Mouse (Mus musculus) v-Abl transformed pro-B cells (cell line): Measurements from ENCODE around the gene Mob1a.

Experiments
- in situ Hi-C, 2 experiments: fragments of 400-800 bp; cut with MboI; formaldehyde crosslinking; loops; one replicate each; pipeline ENCODE4 v1.15.1; 2025; ENCODE audit not compliant: unreplicated experiment in 2 of 2

The Mob1a gene

DNA sequence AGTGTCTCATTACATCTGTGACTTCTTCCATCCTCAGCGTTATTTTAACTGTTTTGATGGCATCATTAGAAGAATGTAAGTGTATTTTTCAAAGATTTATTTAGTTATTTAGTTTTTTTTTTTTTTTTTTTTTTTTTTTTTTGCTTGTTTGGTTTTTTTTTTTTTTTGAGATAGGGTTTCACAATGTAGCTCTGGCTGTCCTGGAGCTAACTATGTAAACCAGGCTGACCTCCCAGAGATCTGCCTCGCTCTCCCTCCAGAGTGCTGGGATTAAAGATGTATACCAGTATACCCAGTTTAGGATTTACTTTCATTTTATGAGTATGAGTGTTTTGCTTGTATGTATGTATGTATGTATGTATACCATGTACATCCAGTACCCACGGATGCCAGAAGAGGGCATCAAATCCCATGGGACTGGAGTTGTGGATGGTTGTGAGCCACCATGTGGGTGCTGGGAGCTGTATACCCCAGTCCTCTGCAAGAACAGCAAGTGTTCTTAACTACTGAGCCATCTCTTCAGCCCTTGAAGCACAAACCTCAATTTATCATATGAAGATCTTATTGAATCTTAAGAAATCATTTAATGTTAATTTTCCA is 1.9 kb downstream of the Mob1a start:
- in situ Hi-C loops = loop anchor here (10.0 to 25.0 kb wide), 2 partner anchors 223 to 635 kb away; partner anchors contain the start of genes Ccdc142 (in 1 of the 2), Gm42688 (in 1 of the 2) and Mrpl53 (in 1 of the 2)

DNA sequence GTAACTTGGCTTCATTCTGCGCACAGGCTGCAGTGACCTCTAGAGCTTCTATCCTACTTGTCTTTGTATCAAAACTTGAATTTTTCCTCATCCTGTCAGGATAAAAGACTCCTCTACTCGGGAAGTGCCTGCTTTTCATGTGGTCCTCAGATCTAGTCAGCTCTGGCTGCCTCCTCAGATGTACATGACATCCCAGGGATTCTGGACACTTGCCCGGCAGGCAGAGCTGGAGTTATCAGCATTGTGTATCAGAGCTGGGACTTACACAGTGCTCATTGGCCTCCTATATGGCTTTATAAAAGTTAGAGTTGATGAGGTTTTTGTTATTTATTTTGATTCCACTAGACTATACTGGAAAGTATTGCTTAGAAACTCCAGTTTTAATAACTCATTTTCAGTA is 15.6 kb downstream of the Mob1a start:
- in situ Hi-C loops = loop anchor here in 1 of 2 experiments (25.0 kb wide), 1 partner anchor 621 kb away; no protein-coding TSS in a partner anchor

DNA sequence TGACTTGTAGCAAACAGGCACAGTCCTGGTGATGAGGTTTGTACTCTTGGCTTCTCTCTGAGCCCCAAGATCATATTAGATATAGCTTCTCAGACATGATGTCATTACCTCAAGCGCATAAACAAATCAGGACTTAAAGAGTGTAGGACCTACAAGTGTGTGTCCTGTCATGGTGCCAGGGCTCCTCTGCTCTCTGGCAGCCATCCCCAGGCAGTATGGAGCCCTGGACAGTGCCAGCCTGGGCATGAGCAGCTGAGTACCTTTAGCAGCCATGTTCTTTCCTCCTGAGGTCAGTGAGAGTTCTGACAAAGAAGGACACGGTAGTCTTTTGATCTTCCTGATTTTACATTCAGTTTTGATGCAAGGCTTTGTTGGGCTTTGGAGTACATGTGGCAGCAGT is 17.1 kb downstream of the Mob1a start:
- in situ Hi-C loops = loop anchor here in 1 of 2 experiments (25.0 kb wide), 1 partner anchor 619 kb away; no protein-coding TSS in a partner anchor

DNA sequence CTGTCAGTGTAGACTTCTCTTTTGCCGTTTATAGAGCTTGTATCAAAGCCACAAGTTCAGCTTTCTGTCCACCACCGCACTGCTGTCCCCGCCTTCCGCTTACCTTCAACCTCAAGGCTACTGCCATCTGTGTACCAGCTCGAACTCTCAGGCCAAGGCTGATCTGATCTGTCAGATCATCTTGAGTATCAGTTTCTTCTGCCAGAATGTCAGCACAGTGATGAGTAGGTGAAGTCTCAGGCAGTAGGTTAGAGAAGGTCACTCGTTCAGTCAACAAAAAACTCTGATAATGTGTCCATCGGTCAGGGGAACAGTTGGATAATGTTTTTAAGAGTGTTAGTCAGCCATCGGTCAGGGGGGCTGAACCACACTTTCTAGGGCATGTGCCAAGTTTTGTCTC is 19.5 kb downstream of the Mob1a start:
- in situ Hi-C loops = loop anchor here in 1 of 2 experiments (25.0 kb wide), 1 partner anchor 617 kb away; no protein-coding TSS in a partner anchor

DNA sequence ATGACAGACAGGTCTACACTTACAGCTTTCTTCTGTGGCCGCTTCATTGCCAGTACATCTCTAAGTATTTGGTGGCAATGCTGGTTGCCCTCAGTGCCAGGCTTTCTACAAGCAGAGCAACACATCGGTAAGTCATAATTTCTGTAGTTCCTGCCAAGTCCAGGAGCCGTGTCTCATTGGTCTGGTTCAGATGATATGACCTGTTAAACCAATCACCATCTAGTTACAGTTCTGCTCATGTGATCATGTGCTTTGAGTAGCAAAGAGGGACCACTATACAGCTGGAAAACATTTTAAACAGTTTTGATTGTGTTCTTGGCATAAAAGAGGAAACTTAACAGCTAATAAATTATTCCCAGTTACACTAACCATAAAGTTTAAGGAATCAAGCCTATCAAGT is 22.1 kb downstream of the Mob1a start:
- in situ Hi-C loops = loop anchor here in 1 of 2 experiments (25.0 kb wide), 1 partner anchor 614 kb away; no protein-coding TSS in a partner anchor

DNA sequence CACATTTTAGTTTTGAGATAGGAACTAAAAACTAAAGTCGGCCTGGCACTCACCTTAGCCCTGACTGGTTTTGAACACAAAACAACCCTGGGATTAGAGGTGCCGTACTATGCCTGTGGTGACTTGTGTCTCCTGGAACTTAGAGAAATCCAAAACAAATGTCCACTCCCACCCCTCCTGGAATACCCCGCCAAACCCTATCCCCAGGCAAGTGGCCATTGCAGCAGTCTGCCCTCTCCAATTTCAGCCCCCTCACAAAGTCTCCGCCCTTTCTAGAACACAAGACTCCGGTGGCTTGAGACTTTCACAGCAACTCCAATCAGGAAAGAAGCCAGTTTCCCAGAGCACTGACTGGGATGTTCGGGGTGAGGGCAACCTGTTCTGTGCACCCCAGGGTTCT is 23.1 kb downstream of the Mob1a start, which contains the start of gene Bola3:
TSS of gene Bola3 (plus strand) at position 275 of the 400 bp plus-strand sequence.
- in situ Hi-C loops = loop anchor here in 1 of 2 experiments (25.0 kb wide), 1 partner anchor 613 kb away; no protein-coding TSS in a partner anchor

DNA sequence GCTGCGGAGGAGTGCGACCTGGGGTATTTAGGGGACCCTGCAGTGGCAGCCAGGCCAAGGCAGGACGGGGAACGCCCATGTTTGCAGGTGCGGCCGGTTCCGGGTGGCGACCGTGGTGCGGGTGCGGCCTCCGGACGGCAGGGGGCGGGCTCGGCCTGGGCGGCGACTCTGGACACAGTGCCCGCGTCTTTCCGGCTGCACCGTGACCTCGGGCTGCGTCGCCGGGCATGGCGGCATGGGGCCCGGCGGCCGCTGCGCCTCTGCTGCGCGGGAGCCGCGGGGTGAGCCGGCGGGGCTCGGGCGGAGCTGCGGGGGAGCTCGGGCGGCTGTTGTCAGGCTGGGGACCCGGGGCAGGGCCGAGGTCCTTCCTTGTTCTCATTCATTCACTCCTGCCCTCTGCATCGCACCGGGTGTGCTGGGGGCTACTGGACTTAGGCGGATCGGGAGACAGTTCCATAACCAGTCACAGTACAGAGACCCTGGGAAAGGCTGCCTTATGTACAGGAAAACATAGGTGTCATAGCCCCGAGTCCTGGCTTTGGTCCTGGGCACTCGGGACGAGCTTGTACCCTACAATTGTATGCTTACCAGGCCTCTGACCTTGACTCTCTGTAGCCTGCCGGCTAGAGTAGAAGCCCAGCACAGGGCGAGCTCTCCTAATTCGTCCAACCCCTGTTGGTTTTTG is 23.6 kb downstream of the Mob1a start:
- in situ Hi-C loops = loop anchor here in 1 of 2 experiments (25.0 kb wide), 1 partner anchor 613 kb away; no protein-coding TSS in a partner anchor

DNA sequence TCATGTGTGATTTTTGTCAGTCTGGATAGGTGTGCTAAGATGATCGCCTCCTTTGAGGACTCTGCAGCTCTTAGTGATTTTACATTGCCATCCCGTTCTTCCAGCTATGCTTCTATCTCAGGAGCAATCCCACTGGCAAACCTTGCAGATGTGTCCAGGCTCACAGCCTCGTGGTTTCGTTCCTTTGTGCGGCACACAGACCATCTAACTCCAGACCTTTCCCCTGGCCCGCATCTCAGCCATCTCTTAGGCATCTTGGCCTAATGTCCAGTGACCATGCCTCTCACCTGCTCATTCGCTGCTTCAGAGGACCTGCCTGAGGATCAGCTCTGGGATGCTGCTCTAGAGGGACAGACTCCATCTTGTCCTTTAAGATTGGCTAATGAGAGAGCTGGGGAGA is 24.4 kb downstream of the Mob1a start:
- in situ Hi-C loops = loop anchor here (5.0 kb wide), 2 partner anchors 322 to 327 kb away; partner anchors contain the start of gene Cd207 (in 1 of the 2)

DNA sequence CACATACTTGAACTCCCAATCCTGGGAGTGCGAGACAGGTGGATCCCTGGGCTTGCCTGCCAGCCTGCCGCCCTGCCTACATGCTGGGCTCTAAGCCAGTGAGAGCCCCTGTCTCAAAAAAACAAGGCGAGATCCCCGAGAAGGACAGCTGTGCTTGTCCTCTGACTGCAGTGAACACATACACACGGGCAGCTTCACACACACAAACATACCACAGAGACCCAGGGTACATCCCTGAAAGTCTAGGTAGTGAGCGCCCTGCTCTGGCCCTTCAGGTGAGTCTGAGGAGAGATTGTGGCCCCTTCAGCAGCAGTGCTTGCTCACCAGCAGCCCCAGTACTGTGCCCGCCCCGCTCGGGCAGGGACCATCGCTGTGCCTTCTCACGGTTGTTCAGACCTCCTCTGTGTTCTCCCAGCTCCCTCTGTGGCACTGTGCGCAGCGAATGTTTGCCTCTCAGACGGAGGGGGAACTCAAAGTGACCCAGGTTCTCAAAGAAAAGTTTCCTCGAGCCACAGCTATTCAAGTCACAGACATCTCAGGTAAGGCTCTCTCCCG is 25.1 kb downstream of the Mob1a start:
- in situ Hi-C loops = loop anchor here (5.0 kb wide), 2 partner anchors 321 to 326 kb away; partner anchors contain the start of gene Cd207 (in 1 of the 2)

DNA sequence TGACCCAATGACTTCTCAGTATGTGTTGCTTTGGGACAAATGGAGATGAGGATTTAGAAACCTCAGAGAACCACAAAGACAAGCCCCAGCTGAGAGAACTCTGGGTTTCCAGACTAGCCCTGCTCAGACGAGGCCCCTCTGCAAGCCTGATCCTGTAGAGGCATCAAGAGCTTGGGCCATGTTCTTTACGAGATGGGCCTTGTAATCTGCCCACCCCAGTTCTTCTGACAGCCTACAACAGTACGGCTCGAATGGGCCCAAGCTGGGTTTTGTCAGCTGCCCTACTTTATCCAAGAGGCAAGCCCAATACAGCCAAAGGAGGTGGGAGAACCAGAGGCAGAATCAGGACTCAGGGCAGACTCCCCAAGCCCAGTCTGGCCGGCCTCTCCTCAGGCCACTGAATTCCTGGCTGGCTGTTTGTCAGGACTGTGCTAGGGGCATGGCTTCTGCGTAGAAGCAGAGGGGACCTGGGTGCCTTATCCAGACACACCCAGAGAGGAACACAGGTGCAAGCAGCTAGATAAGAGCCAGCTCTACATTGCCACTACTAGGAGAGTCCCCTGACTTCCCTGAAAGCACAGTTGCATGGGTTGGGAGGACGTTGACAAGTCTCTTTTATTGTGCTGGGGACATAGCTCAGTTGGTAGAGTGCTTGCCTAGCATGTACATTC is 25.8 kb downstream of the Mob1a start:
- in situ Hi-C loops = loop anchor here (5.0 kb wide), 2 partner anchors 321 to 326 kb away; partner anchors contain the start of gene Cd207 (in 1 of the 2)

DNA sequence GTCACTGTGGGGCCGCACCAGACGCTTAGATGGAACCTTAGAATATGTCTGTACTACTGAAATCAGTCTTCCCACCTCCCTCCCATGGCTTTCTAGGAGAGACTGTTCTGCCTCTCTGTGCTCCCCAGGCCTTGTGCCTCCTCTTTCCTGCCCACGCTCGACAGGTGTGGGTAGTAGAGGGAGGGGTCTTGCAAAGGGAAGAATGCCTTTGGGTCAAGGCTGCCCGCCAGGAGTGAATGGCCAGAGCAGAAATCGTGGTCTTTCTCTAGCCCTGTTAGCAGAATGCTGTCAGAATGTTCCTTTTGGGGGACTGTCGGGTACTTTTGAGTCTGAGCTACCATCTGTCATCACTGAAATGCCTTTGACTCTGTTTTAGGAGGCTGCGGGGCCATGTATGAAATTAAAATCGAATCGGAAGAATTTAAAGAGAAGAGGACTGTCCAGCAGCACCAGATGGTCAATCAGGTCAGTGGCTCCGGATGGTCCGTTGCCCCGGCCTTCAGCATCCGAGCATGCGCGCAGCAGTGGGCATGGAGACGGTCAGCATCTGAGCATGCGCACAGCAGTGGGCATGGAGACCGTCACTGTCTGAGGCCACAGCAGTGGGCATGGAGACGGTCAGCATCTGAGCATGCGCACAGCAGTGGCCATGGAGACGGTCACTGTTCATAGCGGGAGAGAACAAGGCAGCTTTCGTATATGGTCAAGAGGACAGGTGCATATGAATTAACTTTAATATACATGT is 27.0 kb downstream of the Mob1a start:
- in situ Hi-C loops = loop anchor here (5.0 kb wide), 2 partner anchors 319 to 324 kb away; partner anchors contain the start of gene Cd207 (in 1 of the 2)

DNA sequence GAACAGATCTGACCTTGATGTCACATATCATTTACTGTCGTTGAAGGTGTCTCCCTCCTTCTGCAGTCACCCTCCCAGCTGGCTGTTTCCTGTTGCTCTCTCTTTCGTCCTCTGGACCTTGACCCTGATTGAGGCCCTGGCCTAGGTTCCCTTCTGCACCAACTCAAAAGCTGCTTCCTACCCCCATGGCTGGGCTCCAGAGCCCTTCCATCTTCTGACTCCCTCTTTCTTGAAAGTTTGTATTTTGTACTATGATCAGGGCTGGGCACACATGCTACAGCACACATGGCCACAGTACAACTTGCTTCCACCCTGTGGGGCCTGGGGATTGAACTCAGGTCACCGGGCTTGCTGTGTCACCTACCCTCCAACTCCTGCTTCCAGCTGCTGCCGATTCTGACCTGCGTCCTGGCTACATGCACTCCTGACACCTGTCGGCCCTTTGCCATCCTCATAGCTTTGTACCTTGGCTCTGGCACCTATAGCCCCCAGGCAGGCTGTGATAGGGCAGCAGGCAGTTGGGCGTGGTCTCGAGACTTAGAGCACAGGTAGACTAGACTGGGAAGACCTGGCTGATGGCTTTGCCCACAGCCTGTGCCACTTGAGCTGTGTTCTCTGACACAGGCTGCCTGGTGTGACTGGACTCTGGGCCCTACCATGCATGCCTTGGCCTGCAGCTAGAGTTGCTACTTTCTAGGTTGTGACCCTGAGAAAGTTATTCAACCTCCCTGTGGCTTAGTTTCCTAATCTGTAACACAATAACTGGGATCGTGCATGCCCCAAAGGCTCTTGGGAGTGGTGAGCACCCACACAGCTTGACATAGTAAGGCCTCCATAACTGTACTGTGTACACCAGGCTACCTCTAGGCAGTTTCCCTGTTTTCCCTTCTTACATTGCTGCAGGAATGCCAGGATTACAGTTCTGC is 29.3 kb downstream of the Mob1a start:
- in situ Hi-C loops = loop anchor here (5.0 kb wide), 3 partner anchors 157 to 322 kb away; partner anchors contain the start of gene Cd207 (in 1 of the 2)

DNA sequence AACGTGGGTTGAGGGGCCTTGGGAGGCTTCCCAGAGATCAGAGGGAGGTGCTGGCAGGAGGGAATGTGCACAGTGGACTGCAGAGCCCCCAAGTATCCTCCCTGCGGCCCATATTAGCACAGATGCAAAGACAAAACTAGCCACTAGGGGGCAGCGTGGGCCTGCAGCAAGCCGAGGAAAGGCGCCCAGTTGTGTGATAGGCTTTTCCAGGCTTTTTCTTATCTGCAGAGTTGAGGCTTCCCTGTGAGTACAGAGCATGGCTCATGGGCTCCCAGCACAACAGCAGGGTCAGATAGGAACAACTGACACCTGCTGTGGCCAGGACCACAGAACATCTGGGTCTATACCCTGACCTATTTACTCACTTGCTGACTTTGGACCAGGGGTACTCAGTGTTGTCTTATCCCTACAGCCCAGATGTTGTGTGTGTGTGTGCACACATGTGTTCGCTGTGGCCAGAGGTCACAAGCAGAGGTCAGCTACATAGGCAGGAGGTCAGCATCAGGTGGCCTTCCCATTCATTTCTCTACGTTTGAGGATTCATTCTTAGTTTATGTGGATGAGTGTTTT is 30.8 kb downstream of the Mob1a start:
- in situ Hi-C loops = loop anchor here (5.0 kb wide), 1 partner anchor 156 kb away; no protein-coding TSS in a partner anchor

DNA sequence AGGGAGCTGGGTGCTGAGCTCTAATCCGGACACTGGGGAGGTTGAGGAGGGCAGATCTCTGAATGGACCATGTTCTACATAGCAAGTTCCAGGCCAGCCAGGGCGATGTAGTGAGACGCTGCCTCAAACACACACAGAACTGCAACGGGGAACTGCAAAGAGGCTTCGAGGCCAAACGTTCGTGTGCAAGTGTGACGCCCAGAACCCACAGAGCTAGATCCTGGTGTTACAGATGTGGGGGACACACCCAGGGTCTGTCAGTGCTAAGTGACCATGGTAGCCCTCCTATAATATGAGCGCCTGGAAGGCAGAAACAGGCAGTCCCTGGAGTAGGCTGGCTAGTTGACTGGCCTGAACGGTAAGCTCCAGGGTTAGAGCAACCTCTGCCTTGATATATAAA is 31.6 kb downstream of the Mob1a start:
- in situ Hi-C loops = loop anchor here (5.0 kb wide), 1 partner anchor 155 kb away; no protein-coding TSS in a partner anchor

DNA sequence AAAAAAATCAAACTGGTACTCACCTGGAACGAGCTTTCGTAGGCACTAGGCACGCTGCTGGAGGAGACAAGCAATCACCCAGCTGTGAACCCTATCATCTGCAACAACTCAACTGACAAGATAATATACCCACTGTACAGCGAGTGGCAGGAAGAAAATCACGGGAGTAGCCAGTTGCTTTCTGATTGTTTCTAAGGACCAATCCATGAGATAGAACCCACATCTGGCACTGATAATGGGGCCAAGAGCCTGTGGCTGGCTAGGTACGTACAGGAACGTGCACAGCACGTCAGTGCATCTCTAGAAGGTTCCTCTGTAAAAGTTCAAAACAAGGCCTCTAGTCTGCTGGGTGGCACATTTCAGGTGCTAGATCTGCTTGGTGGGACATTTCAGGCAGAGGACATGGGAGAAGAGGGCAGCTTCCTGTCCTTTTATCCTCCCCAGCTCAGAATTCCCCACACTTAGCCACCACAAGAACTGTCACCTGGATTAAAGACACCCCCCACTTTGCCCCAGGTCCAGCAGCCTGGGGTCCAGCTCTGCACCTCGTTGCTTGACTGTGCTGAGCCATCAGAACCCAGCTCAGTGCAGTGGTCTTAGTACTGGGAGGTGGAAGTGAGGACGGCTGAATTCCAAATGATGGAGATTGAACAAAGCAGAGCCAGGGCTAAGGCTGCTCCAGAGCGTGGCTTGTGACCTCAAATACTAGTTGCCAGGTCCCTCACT is 35.9 kb downstream of the Mob1a start:
- in situ Hi-C loops = no loop called here

DNA sequence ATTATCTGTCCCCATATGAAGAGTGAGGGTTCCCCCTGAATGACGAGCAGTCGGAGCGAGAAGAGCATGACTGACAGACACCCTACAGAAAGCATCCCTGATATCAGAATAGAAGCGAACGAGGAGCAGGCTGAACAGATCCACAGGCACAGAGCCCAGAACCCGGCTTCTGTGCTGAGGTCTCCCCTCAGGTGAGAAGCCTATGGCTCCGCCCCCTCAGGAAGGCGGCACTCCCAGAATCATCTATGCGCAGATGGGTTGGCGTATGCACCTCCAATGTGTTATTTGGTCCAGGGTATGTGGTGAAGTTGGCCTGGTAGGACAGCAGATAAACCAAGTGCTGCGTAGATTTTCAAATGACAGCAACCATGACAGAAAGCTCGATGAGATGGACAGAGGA is 37.3 kb downstream of the Mob1a start:
- in situ Hi-C loops = no loop called here

DNA sequence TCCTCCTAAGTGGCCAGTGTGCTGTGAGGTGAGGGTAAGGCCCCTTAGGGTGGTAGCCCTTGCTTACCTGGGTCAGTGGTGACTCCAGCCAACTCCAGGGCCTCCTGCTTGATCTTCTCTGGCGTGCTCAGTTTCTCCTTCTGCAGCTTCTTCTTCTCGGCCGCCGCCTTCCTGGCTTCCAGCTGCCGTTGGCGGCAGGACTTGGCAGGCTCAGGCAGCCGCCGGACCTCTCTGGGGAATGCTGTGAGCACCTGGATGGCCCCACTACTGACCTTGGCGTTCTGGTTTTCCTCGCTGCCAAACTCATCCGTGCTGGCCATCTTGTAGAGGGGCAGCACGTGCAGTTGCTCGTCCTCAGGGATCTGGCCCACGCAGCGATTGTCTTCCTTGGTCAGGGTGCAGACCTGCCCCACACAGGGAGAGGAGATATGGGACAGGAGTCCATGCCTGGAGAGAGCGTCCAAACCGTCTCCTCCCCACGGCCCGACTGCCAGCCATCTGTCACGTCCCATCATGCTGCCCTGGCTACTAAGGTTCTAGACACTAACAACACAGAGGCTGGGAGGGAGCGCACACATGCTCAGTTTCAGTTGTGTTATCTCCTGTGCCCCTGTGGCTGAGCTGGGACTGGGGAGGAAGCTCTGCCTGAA is 44.6 kb downstream of the Mob1a start:
- in situ Hi-C loops = no loop called here
